Mouse (Mus musculus) skeletal muscle tissue, adult 2 months (tissue): Measurements from ENCODE around the gene D630039A03Rik.

ENCODE experiments used
- DNase-seq: peaks from one replicate; pipeline ENCODE4 v3.0.0-alpha.2; 2012; ENCODE audit warnings: low read depth, low spot score

D630039A03Rik gene

GRCm38 (mm10) chr4:57927464-57928205, 11.5 kb upstream of the D630039A03Rik start:
- no peak for DNase-seq

DNA sequence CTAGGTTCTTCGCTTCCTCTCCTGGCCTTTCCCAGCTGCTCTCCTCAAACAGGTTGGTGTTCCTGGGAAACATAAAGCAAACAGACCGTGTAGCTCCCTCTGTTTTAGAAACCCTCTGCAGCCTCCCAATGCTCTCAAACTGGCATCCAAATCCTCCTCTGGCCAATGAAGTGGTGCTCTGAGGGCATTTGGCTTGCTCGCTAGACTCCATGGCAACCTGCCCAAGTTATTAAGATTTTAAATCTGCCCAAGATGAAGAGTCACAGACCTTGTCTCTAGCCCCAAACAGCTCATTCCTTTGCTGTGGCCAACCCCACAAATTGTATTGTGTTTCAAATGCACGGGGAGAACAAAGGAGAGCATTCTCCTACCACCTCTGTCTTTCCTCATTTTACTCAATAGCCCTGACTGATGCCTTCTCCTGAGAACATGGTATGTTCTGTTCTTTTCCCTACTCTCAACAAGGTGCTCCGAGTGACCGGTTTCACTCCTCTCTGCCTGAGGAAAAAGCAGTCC, 8.5 kb upstream of the D630039A03Rik start:
- DNase-seq, result no peak

DNA sequence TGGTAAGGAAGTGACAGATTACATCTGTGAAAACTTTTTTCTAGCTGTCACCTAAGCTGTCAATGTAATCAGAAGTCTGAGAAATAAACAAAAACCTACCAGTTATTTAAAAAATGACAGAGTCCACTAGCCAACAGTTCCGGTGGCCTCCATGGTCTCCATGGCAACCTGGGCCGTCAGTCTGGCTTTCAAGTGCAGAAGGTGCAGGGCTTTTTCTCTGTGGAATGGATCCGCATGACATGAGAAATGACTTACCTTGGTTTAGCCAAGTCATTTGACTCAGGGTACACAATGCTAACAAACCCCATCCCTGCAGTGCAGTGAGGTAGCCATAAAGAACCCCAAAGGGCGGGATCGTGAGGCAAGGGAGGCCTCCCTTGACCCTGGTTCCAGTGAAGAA, 6.1 kb upstream of the D630039A03Rik start:
- DNase-seq, result no peak

GRCm38 (mm10) chr4:57920522-57920921, 4.4 kb upstream of the D630039A03Rik start:
- no peak for DNase-seq

DNA sequence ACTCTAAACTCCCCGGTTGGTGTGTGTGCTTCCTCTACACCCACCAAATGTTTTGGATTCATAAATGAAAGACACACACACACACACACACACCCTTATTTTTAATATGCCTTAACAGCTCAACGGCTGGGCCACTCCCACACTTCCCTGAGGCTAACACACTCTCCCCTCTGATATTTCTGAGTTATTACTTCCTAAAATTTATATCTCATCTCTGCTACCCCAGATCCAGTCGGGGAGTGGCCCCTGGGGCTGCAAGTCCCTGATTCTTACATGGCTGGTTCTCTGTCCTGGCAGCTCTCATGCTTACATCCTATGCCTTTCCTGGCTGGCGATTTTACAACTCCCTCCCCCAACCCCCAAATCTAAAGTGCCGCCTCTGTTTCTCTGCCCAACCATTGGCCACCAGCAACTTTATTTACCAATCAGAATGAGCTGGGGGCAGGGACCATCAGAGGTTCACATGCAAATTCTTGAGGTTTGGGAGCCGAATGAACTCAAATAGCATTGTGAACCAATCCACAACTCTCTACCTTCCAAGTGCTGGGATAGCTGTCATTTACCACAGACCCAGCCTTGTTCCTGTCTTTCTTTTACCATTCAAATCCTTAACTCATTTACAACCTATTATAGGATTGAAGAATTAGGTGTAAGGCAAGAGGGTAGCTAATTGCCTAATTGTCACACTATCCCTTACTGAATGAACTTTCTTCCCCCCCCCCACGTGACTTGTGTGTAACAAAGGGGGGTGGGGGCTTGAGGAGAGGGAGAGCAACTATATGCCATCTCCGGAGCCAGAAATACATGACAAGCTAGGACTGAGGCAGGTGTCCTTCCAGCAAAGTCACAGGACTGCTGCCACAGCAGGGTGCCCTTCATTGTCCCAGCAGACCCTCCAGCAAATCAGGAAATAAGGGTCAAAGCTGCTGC, 3.7 kb upstream of the D630039A03Rik start:
- no peak for DNase-seq

DNA sequence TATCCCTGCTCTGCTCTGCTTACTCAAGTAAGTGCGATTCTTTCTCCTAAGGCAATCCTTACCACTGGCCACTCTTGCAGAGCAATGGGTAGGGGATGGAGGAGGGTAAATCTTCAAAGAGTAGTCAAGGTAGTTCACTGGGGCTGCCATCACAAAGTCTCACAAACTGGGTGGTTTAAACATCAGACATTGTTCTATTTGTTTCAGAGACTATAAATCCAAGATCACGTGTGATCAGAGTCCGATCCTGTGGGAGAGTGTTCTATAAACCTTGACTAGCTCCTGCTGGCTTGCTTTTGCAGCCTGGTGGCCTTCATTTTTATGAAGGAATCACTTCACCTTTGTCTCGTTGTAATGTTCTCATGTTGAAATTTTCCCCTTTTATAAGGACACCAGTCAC, 614 bp upstream of the D630039A03Rik start:
- no peak for DNase-seq

DNA sequence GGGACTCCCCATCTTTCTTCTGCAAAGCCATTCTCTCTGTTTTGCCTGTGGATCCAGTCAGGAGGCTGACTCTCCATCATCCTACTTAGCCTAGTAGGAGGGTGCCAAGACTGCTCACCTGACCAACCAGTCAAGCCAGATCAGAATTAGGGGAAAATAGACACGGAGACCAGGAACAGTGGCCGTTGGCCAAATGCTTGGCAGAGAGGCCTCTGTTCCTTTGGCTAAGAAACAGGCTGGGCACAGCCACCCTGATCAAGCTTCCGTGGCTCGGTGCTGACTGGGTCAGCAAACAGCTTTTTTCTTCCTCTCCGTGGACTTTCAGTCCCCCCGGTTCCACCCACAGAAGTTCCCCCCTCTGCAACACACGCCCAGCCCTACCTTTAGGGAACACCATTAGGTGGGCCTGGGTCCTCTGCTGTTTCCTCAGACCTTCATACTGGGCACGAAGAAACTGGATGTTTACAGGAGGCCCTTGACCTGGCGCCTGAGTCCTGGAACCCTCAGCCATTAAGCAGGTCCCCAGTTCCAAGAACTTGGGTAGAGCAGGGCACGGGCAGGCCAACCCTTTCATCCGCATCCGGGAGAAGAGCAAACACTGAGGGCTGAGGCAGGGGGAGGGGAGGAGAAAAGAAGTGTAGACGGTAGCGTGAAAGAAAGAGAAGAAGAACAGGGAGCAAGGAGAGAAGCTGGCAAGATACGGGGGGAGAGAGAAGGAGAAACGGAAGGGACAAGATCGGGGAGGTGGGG, 706 bp downstream of the D630039A03Rik start:
- peak; percentile 30 for DNase-seq

GRCm38 (mm10) chr4:57914193-57915190, 1.6 kb downstream of the D630039A03Rik start:
- DNase-seq, result no peak

DNA sequence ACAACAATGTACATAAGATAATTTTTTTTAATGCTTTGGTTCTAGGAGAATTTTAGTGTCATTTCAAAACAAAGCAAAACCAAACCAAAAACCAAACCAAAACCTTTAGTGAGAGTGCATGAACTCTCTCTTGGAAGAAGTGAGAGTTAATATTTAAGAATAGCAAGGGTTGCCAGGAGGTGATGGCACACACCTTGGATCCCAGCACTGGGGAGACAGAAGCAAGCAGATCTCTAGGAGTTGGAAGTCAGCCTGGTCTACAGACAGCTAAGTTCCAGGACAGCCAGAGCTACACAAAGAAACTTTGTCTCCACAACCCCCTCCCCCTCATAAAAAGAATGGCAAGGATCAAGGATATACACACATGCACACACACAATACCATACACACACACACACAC, 3.1 kb downstream of the D630039A03Rik start:
- no peak for DNase-seq

- no peak for DNase-seq
Measured at GRCm38 (mm10) chr4:57908860-57909259, 7.2 kb downstream of the D630039A03Rik start.

DNA sequence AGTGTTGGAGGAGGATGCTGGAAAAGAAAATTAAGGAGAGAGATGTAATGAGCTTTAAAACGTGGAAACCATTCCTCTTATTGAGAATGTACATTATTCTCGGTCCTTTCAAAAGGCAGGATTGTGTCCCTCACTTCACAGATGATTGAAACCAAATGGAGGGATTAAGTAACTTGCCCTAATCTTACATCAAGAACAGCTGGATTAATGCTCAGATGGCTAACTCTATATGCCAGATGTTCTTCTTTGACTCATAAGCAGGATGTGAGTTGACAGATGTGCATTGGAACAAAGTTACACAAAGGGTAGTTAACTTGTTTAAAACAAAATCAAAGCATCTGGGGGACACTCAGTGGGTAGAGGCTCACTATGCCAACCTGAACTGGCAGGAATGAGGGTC, 9.4 kb downstream of the D630039A03Rik start:
- DNase-seq, result no peak

GRCm38 (mm10) chr4:57904638-57905037, 11.5 kb downstream of the D630039A03Rik start:
- DNase-seq, result no peak

DNA sequence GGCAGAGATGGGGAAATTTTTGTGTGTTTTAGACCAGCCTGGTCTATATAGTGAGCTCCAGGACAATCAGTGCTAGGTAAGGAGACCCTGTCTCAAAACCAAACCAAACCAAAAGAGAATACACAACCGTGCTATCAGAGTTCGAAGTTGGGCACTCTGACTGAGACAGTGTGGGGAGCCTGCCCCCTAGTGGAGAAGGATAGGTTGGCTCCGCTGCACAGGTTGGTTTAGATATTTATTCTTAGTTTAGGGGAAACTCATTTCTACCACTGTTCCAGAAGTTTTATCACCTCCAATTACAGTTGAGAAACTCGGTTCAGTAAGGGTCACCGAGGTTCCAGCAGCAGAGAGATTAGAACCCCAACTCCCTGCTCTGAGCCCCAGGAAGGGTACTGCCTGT, 11.9 kb downstream of the D630039A03Rik start:
- DNase-seq, result no peak

- no peak for DNase-seq
Measured at GRCm38 (mm10) chr4:57902619-57903018, 13.5 kb downstream of the D630039A03Rik start.

- no peak for DNase-seq
Measured at GRCm38 (mm10) chr4:57901210-57901609, 14.9 kb downstream of the D630039A03Rik start.

- no peak for DNase-seq
Measured at GRCm38 (mm10) chr4:57896631-57897030, 19.5 kb downstream of the D630039A03Rik start.

- no peak for DNase-seq
Measured at GRCm38 (mm10) chr4:57895902-57896301, 20.2 kb downstream of the D630039A03Rik start.

GRCm38 (mm10) chr4:57895140-57895539, 21.0 kb downstream of the D630039A03Rik start:
- no peak for DNase-seq

DNA sequence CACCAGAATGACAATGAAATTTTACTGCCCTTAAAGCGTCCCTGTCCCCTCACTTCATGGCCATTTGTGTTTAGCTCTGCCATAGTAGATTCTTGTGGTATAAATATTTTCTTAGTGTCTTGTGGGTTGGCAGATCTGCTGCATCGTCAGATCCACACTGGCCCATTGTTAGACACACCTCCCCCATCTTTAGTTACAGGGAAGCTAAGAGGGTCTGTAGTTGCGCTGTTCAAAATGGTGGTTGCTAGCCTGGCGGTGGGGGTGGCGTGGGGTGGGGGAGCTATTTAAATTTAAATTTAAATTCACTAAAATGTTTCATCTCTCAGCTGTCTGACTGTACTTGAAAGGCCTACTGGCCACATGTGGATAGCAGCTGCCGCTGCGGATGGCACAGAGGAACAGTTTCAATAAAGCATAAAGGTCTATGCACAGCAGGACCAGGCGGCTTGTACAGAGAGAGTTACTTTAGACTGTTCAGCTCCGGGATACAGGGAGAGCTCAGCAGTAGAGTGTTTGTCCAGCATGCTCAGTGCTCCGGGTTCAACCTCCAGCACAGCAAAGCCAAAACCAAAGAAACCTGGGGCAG, 24.0 kb downstream of the D630039A03Rik start:
- DNase-seq, result no peak

DNA sequence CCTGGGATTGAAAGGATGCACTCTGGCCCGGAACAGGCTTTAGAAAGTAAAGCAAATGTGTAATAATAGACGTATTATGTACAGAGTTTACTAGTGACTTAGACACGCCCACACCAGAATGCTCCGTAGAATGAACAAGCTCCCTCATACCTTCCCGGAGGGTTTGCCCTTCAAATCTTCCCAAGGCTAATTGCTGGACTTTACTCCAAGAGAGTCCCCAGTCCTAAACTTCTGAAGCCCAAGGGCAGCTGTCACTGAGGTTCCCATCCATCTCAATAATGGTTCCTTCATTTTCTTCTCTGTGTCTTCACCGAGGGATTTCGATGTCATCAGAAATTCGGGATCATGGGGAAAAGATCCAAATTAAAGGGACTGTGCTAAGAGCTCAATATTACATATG, 26.3 kb downstream of the D630039A03Rik start:
- DNase-seq, result no peak
